Mouse (Mus musculus) lung, embryonic 16.5 days (tissue): ENCODE measurements at regions not wholly inside any gene's neighbourhood (a gene's known extent, or its start where the extent isn't known, plus 50 kb on each side); places are given as distances from the start of the nearest gene placed in this dataset.
"Not testable (repeated sequence)": the region's sequence is repeated elsewhere in the genome, so short reads cannot be mapped to it uniquely, and the experiment has no call there.

Experiments
- ATAC-seq: fragments of 200-750 bp; cut with Nextera tagmentation; 2 replicates; pipeline ENCODE4 v1.8.0; 2017; ENCODE audit warnings: low read depth, mild to moderate bottlenecking, moderate library complexity
- H3K27ac ChIP-seq: fragments of 300-500 bp; sonication (generic); 2 replicates; pipeline ENCODE4 v1.5.1; 2014; ENCODE audit warnings: mild to moderate bottlenecking, control low read depth, low read length
- H3K27me3 ChIP-seq: fragments of 300-500 bp; sonication (generic); 2 replicates; pipeline ENCODE4 v1.6.1; 2014; ENCODE audit warnings: low read depth, low read length, mixed read lengths; ENCODE audit not compliant: control insufficient read depth, insufficient read depth
- H3K36me3 ChIP-seq: fragments of 300-500 bp; sonication (generic); 2 replicates; pipeline ENCODE4 v1.6.1; 2014; ENCODE audit warnings: low read length; ENCODE audit not compliant: control insufficient read depth, insufficient read depth
- H3K4me1 ChIP-seq: fragments of 300-500 bp; sonication (generic); replicated peaks from 2 replicates; pipeline ENCODE4 v1.6.1; 2014; ENCODE audit warnings: low read length, mixed read lengths; ENCODE audit not compliant: control insufficient read depth, insufficient read depth
- H3K4me2 ChIP-seq: fragments of 300-500 bp; sonication (generic); 2 replicates; pipeline ENCODE4 v1.6.1; 2014; ENCODE audit warnings: low read depth, low read length, control low read depth
- H3K4me3 ChIP-seq: fragments of 300-500 bp; sonication (generic); 2 replicates; pipeline ENCODE4 v1.5.1; 2014; ENCODE audit warnings: mild to moderate bottlenecking, low read length, control low read depth
- H3K9ac ChIP-seq: fragments of 300-500 bp; sonication (generic); 2 replicates; pipeline ENCODE4 v1.6.1; 2014; ENCODE audit warnings: low read length, control low read depth
- H3K9me3 ChIP-seq: fragments of 300-500 bp; sonication (generic); 2 replicates; pipeline ENCODE4 v1.6.1; 2016; ENCODE audit warnings: low read length; ENCODE audit not compliant: control insufficient read depth
- WGBS: fragments of 180-500 bp; shearing (Covaris S2); extraction: QIAGEN DNeasy Blood & Tissue Kit; methylation state at CpG from one replicate; pipeline ENCODE4 v1.1.7; 2014; 5-methylcytosine and 5-hydroxymethylcytosine counted together

- WGBS: 97% methylated on average over 20 of the region's 20 CpGs
- not testable (repeated sequence) for H3K4me2 ChIP-seq, H3K9ac ChIP-seq, H3K4me3 ChIP-seq, H3K9me3 ChIP-seq, ATAC-seq, H3K27me3 ChIP-seq, H3K27ac ChIP-seq, H3K4me1 ChIP-seq, H3K36me3 ChIP-seq
These were observed 147.5 kb upstream of the Peli2 start for GRCm38 (mm10) chr14:47973161-47973560.

- Histone ChIP-seq H3K9ac (no peak overlapping the region), H3K9me3 (no peaks in the 10 kb centered on the region), H3K27me3 (no peaks in the 10 kb centered on the region), H3K4me2 (no peak overlapping the region), H3K27ac (no peak overlapping the region), H3K4me3 (no peak overlapping the region), H3K36me3 (no peaks in the 10 kb centered on the region), H3K4me1 (peaks cover 9% of the 10 kb centered on the region)
- ATAC-seq: no peak
- WGBS: 73% methylated on average over 3 of the region's 3 CpGs
These were observed 137.5 kb upstream of the Peli2 start for GRCm38 (mm10) chr14:47982993-47983740.

- peak; percentile 60 for ATAC-seq
- no peaks in the 10 kb centered on the region for H3K9me3 ChIP-seq
- peaks cover 6% of the 10 kb centered on the region for H3K4me1 ChIP-seq
- H3K27ac ChIP-seq: peak overlapping the region; percentile 59
- H3K4me2 ChIP-seq: 0 out of 2 replicates have a peak overlapping the region, but pooled peaks have one; percentile 28
- WGBS: 11% methylated on average over 3 of the region's 3 CpGs
- no peak overlapping the region for H3K4me3 ChIP-seq
- H3K36me3 ChIP-seq: no peaks in the 10 kb centered on the region
- H3K27me3 ChIP-seq: no peaks in the 10 kb centered on the region
- H3K9ac ChIP-seq: no peak overlapping the region
These were observed 134.1 kb upstream of the Peli2 start for GRCm38 (mm10) chr14:47986483-47986882.

GRCm38 (mm10) chr14:47986941-47987340, 133.7 kb upstream of the Peli2 start:
- Histone ChIP-seq H3K36me3 (no peaks in the 10 kb centered on the region), H3K9ac (no peak overlapping the region), H3K27me3 (no peaks in the 10 kb centered on the region), H3K4me3 (no peak overlapping the region), H3K27ac (peak overlapping the region; percentile 12), H3K9me3 (no peaks in the 10 kb centered on the region), H3K4me2 (0 out of 2 replicates have a peak overlapping the region, but pooled peaks have one; percentile 28), H3K4me1 (peaks cover 6% of the 10 kb centered on the region)
- peak; percentile 27; the same call in 1 of the 2 replicates for ATAC-seq
- WGBS: 19% methylated on average over 5 of the region's 5 CpGs

- Histone ChIP-seq H3K36me3 (no peaks in the 10 kb centered on the region), H3K27me3 (no peaks in the 10 kb centered on the region), H3K4me3 (no peak overlapping the region), H3K9ac (no peak overlapping the region), H3K27ac (0 out of 2 replicates have a peak overlapping the region, but pooled peaks have one; percentile 12), H3K4me1 (peaks cover 6% of the 10 kb centered on the region), H3K9me3 (no peaks in the 10 kb centered on the region), H3K4me2 (no peak overlapping the region)
- 65% methylated on average over 7 of the region's 7 CpGs for WGBS
- no peak for ATAC-seq
These were observed 133.1 kb upstream of the Peli2 start for GRCm38 (mm10) chr14:47987392-47988075.

GRCm38 (mm10) chr14:47988131-47988530, 132.5 kb upstream of the Peli2 start:
- H3K36me3 ChIP-seq: no peaks in the 10 kb centered on the region
- no peak overlapping the region for H3K4me3 ChIP-seq
- no peak overlapping the region for H3K27ac ChIP-seq
- H3K4me2 ChIP-seq: no peak overlapping the region
- H3K4me1 ChIP-seq: peaks cover 6% of the 10 kb centered on the region
- WGBS: 31% methylated on average over 3 of the region's 3 CpGs
- H3K9me3 ChIP-seq: no peaks in the 10 kb centered on the region
- ATAC-seq: no peak
- H3K27me3 ChIP-seq: no peaks in the 10 kb centered on the region
- H3K9ac ChIP-seq: no peak overlapping the region

- 64% methylated on average over 5 of the region's 5 CpGs for WGBS
- ATAC-seq: no peak
These were observed 131.3 kb upstream of the Peli2 start for GRCm38 (mm10) chr14:47989315-47989714.

GRCm38 (mm10) chr14:47990716-47991115, 129.9 kb upstream of the Peli2 start:
- Histone ChIP-seq H3K9ac (no peak overlapping the region), H3K27ac (no peak overlapping the region), H3K4me3 (no peak overlapping the region), H3K4me1 (peaks cover 6% of the 10 kb centered on the region), H3K27me3 (no peaks in the 10 kb centered on the region), H3K4me2 (no peak overlapping the region), H3K9me3 (no peaks in the 10 kb centered on the region), H3K36me3 (no peaks in the 10 kb centered on the region)
- 74% methylated on average over 3 of the region's 3 CpGs for WGBS
- ATAC-seq: no peak

More at GRCm38 (mm10) chr14:47989315-47989714, 131.3 kb upstream of the Peli2 start:
- no peak overlapping the region for H3K9ac ChIP-seq
- no peak overlapping the region for H3K4me2 ChIP-seq
- H3K27ac ChIP-seq: no peak overlapping the region
- H3K4me1 ChIP-seq: peaks cover 6% of the 10 kb centered on the region
- H3K27me3 ChIP-seq: no peaks in the 10 kb centered on the region
- no peaks in the 10 kb centered on the region for H3K36me3 ChIP-seq
- no peaks in the 10 kb centered on the region for H3K9me3 ChIP-seq
- H3K4me3 ChIP-seq: no peak overlapping the region

- Histone ChIP-seq H3K9ac (no peak overlapping the region), H3K27ac (no peak overlapping the region), H3K4me2 (no peak overlapping the region), H3K4me3 (no peak overlapping the region), H3K9me3 (no peaks in the 10 kb centered on the region), H3K36me3 (no peaks in the 10 kb centered on the region), H3K4me1 (peaks cover 2% of the 10 kb centered on the region), H3K27me3 (no peaks in the 10 kb centered on the region)
- 84% methylated on average over 7 of the region's 7 CpGs for WGBS
- no peak for ATAC-seq
These were observed 129.1 kb upstream of the Peli2 start for GRCm38 (mm10) chr14:47991546-47991945.
